Mouse (Mus musculus) megakaryocyte, embryonic 14.5 days (primary cell): ENCODE data around the gene Plpp6.

Experiments used
- FLI1 ChIP-seq: IDR thresholded peaks from 2 replicates; pipeline ENCODE4 v1.6.1; 2012; ENCODE audit warnings: low read length, inconsistent platforms, mixed read lengths
- GATA1 ChIP-seq: IDR thresholded peaks from 3 replicates; pipeline ENCODE4 v1.6.1; 2012; ENCODE audit warnings: mixed read lengths, low read length, inconsistent platforms, borderline replicate concordance

- TF ChIP-seq FLI1 (no peak), GATA1 (no peak)
These were observed 48.0 kb upstream of the Plpp6 start for GRCm38 (mm10) chr19:28915602-28916250.
